Comparison of ENCODE assay signal across 12 mouse cellular contexts in genomic region chr4:46731590-46731989, GRCm38 (mm10).
DNase-seq lines count a peak whose midpoint lies in the region; ATAC-seq lines count a peak whose summit lies in the region.
"Had no signal": no experiment of that assay in that cellular context is flagged by ENCODE, and none has a peak within 500 bp of the region (broad histone marks: within the 10 kb centered on the region; RNA-seq: fewer than 3 reads in every experiment).

No protein-coding gene starts in this region.

- H3K4me2 ChIP-seq in forebrain, embryonic 15.5 days (replicated peaks): no peak overlapping the region
- no peak overlapping the region for H3K4me2 ChIP-seq in limb, embryonic 11.5 days (ENCODE audit: low read depth, severe bottlenecking)
- H3K4me2 ChIP-seq: heart, embryonic 15.5 days; limb, embryonic 15.5 days had no signal

- 17% methylated on average over 8 of the region's 8 CpGs for WGBS in forebrain, embryonic 15.5 days
- 15% methylated on average over 8 of the region's 8 CpGs for WGBS in limb, embryonic 11.5 days

- H3K36me3 ChIP-seq in forebrain, embryonic 15.5 days: no peaks in the 10 kb centered on the region
- no peaks in the 10 kb centered on the region for H3K36me3 ChIP-seq in limb, embryonic 11.5 days (ENCODE audit: control insufficient read depth, insufficient read depth, low read length)
- H3K36me3 ChIP-seq: heart, embryonic 15.5 days; limb, embryonic 15.5 days had no signal

- DNase-seq in layer of hippocampus, adult 9-11 months: peak; percentile 24
- DNase-seq in layer of hippocampus, postnatal 25 days (ENCODE audit: extremely low spot score in 1 of 2, low spot score in 1 of 2): no peak
- DNase-seq in limb, embryonic 11.5 days (ENCODE audit: low spot score): peak; percentile 31
- peak; percentile 75 for DNase-seq in retina, embryonic 14.5 days (ENCODE audit: low spot score)
- DNase-seq in heart, adult 8-10 months (ENCODE audit: low spot score): no peak
- DNase-seq in cerebellum, postnatal 10 days: no peak

- no peaks in the 10 kb centered on the region for H3K27me3 ChIP-seq in forebrain, embryonic 15.5 days
- H3K27me3 ChIP-seq in limb, embryonic 11.5 days (ENCODE audit: control insufficient read depth, insufficient read depth, low read length): no peaks in the 10 kb centered on the region

- no peaks in the 10 kb centered on the region for H3K9me3 ChIP-seq in forebrain, embryonic 15.5 days
- H3K9me3 ChIP-seq in limb, embryonic 11.5 days (ENCODE audit: control insufficient read depth, low read length): no peaks in the 10 kb centered on the region
- H3K9me3 ChIP-seq: heart, embryonic 15.5 days; limb, embryonic 15.5 days had no signal

- H3K4me1 ChIP-seq in forebrain, embryonic 15.5 days: peaks cover 24% of the 10 kb centered on the region
- 0 out of 2 replicates have a peak, but pooled peaks cover 3% of the 10 kb centered on the region for H3K4me1 ChIP-seq in limb, embryonic 11.5 days (ENCODE audit: control insufficient read depth, insufficient read depth, low read length)
- H3K4me1 ChIP-seq: heart, embryonic 15.5 days; limb, embryonic 15.5 days had no signal

- no peak overlapping the region for H3K9ac ChIP-seq in forebrain, embryonic 15.5 days (replicated peaks)
- no peak overlapping the region for H3K9ac ChIP-seq in limb, embryonic 11.5 days (ENCODE audit: low read length)
- H3K9ac ChIP-seq: heart, embryonic 15.5 days; limb, embryonic 15.5 days had no signal

- H3K4me3 ChIP-seq in forebrain, embryonic 15.5 days: no peak overlapping the region
- H3K4me3 ChIP-seq in limb, embryonic 11.5 days (ENCODE audit: low read depth, low read length): no peak overlapping the region
- H3K4me3 ChIP-seq: erythroblast, embryonic 14.5 days; heart, embryonic 15.5 days; limb, embryonic 15.5 days had no signal

- no peak overlapping the region for H3K27ac ChIP-seq in forebrain, embryonic 15.5 days (replicated peaks)
- no peak overlapping the region for H3K27ac ChIP-seq in limb, embryonic 11.5 days (replicated peaks; ENCODE audit: low read depth, low read length)
- H3K27ac ChIP-seq: heart, embryonic 15.5 days; limb, embryonic 15.5 days had no signal

- ATAC-seq in forebrain, embryonic 15.5 days (replicated peaks): 0 out of 2 replicates have a peak, but pooled peaks have one; percentile 12
- ATAC-seq in limb, embryonic 11.5 days (ENCODE audit: insufficient number of reproducible peaks, low FRiP score, low TSS enrichment, low read depth): no peak
- no peak for ATAC-seq in megakaryocyte-erythroid progenitor cell, adult 5-6 weeks (replicated peaks; ENCODE audit: low FRiP score, low TSS enrichment, poor library complexity, severe bottlenecking)
- ATAC-seq: activated CD4-positive, CD25-positive, alpha-beta regulatory T cell, adult 4 months had no signal

Comparison
In these comparisons a context has a peak if more than half of its experiments do, and no peak if none do; other contexts are left out.
1. DNase-seq: peak in layer of hippocampus, adult 9-11 months (single experiment), limb, embryonic 11.5 days (single experiment) and retina, embryonic 14.5 days (single experiment); none in layer of hippocampus, postnatal 25 days (0 of 2), heart, adult 8-10 months (single experiment) and cerebellum, postnatal 10 days (0 of 2).